17 mouse cellular contexts compared by ENCODE assay signal in genomic region chr10:22701485-22702315, GRCm38 (mm10). TPM values are rescaled to one million over a fixed set of nuclear protein-coding genes. Genes with fewer than 3 reads are reported as not detected.
DNase-seq lines count a peak whose midpoint lies in the region; ATAC-seq and TF ChIP-seq lines count a peak whose summit lies in the region.
"Had no signal": no experiment of that assay in that cellular context is flagged by ENCODE, and none has a peak within 500 bp of the region (broad histone marks: within the 10 kb centered on the region; RNA-seq: fewer than 3 reads in every experiment).

No protein-coding gene starts in this region.

- H3K27me3 ChIP-seq in forebrain, embryonic 15.5 days: no peaks in the 10 kb centered on the region
- no peaks in the 10 kb centered on the region for H3K27me3 ChIP-seq in forebrain, embryonic 10.5 days (ENCODE audit: poor library complexity, severe bottlenecking)
- no peaks in the 10 kb centered on the region for H3K27me3 ChIP-seq in midbrain, embryonic 13.5 days
- no peaks in the 10 kb centered on the region for H3K27me3 ChIP-seq in midbrain, embryonic 10.5 days (ENCODE audit: low read depth, poor library complexity, severe bottlenecking)
- no peaks in the 10 kb centered on the region for H3K27me3 ChIP-seq in stomach, postnatal 0 days (ENCODE audit: control insufficient read depth, insufficient read depth, low read length)
- H3K27me3 ChIP-seq in kidney, embryonic 15.5 days: no peaks in the 10 kb centered on the region
- H3K27me3 ChIP-seq: embryonic facial prominence, embryonic 15.5 days; midbrain, embryonic 15.5 days; neural tube, embryonic 15.5 days had no signal

- no peak for TF ChIP-seq POLR2A in embryonic fibroblast, embryonic 13.5 days (IDR thresholded peaks at IDR 0.05; ENCODE audit: low read depth, low read length)

- 65% methylated on average over 12 of the region's 12 CpGs for WGBS in forebrain, embryonic 15.5 days
- WGBS in forebrain, embryonic 10.5 days: 90% methylated on average over 12 of the region's 12 CpGs
- WGBS in midbrain, embryonic 13.5 days: 85% methylated on average over 12 of the region's 12 CpGs
- 90% methylated on average over 12 of the region's 12 CpGs for WGBS in midbrain, embryonic 10.5 days
- WGBS in stomach, postnatal 0 days: 35% methylated on average over 12 of the region's 12 CpGs
- WGBS in kidney, embryonic 15.5 days: 59% methylated on average over 12 of the region's 12 CpGs

- DNase-seq in forebrain, embryonic 10.5 days (ENCODE audit: extremely low spot score, low spot score): no peak
- no peak for DNase-seq in midbrain, embryonic 10.5 days (ENCODE audit: low spot score)
- DNase-seq in stomach, postnatal 0 days (ENCODE audit: low spot score): peak; percentile 26
- no peak for DNase-seq in heart, adult 18-20 months
- DNase-seq: gastrocnemius, postnatal 14 days; heart, postnatal 14 days; liver; right cerebral cortex, postnatal 25 days had no signal

- peak overlapping the region; percentile 49 for H3K27ac ChIP-seq in forebrain, embryonic 15.5 days (replicated peaks)
- H3K27ac ChIP-seq in forebrain, embryonic 10.5 days: no peak overlapping the region
- H3K27ac ChIP-seq in midbrain, embryonic 13.5 days: no peak overlapping the region
- H3K27ac ChIP-seq in midbrain, embryonic 10.5 days (replicated peaks): no peak overlapping the region
- peak overlapping the region; percentile 74 for H3K27ac ChIP-seq in embryonic fibroblast, embryonic 13.5 days (ENCODE audit: insufficient read depth, low read length)
- H3K27ac ChIP-seq in stomach, postnatal 0 days (replicated peaks): peak overlapping the region; percentile 3; the same call in 1 of the 2 replicates
- H3K27ac ChIP-seq in kidney, embryonic 15.5 days: no peak overlapping the region
- H3K27ac ChIP-seq: embryonic facial prominence, embryonic 15.5 days; hindbrain, postnatal 0 days; midbrain, embryonic 15.5 days; neural tube, embryonic 15.5 days had no signal

- H3K4me1 ChIP-seq in forebrain, embryonic 15.5 days: peaks cover 10% of the 10 kb centered on the region
- H3K4me1 ChIP-seq in forebrain, embryonic 10.5 days: 0 out of 2 replicates have a peak, but pooled peaks cover 4% of the 10 kb centered on the region
- peaks cover 6% of the 10 kb centered on the region; the same call in 1 of the 2 replicates for H3K4me1 ChIP-seq in midbrain, embryonic 13.5 days (replicated peaks)
- H3K4me1 ChIP-seq in midbrain, embryonic 10.5 days: 0 out of 2 replicates have a peak, but pooled peaks cover 3% of the 10 kb centered on the region
- H3K4me1 ChIP-seq in embryonic fibroblast, embryonic 13.5 days (ENCODE audit: control insufficient read depth, insufficient read depth, low read length): no peaks in the 10 kb centered on the region; the same call in none of the 2 replicates
- H3K4me1 ChIP-seq in stomach, postnatal 0 days (replicated peaks; ENCODE audit: control insufficient read depth, insufficient read depth): peaks cover 2% of the 10 kb centered on the region; the same call in 1 of the 2 replicates
- peaks cover 25% of the 10 kb centered on the region; the same call in 1 of the 2 replicates for H3K4me1 ChIP-seq in kidney, embryonic 15.5 days
- H3K4me1 ChIP-seq: midbrain, embryonic 15.5 days; neural tube, embryonic 15.5 days had no signal

- peak; percentile 41 for ATAC-seq in forebrain, embryonic 15.5 days (replicated peaks)
- ATAC-seq in midbrain, embryonic 13.5 days: 0 out of 2 replicates have a peak, but pooled peaks have one; percentile 13
- ATAC-seq in stomach, postnatal 0 days (ENCODE audit: low FRiP score, low TSS enrichment): peak; percentile 63
- ATAC-seq in kidney, embryonic 15.5 days (replicated peaks; ENCODE audit: low FRiP score): no peak
- ATAC-seq: hindbrain, postnatal 0 days; midbrain, embryonic 15.5 days had no signal

- no peak overlapping the region for H3K4me2 ChIP-seq in forebrain, embryonic 15.5 days (replicated peaks)
- H3K4me2 ChIP-seq in midbrain, embryonic 13.5 days (replicated peaks): no peak overlapping the region
- H3K4me2 ChIP-seq in stomach, postnatal 0 days (replicated peaks; ENCODE audit: low read depth): no peak overlapping the region
- no peak overlapping the region for H3K4me2 ChIP-seq in kidney, embryonic 15.5 days
- H3K4me2 ChIP-seq: embryonic facial prominence, embryonic 15.5 days; midbrain, embryonic 15.5 days; neural tube, embryonic 15.5 days had no signal

- H3K9ac ChIP-seq in forebrain, embryonic 15.5 days (replicated peaks): no peak overlapping the region
- no peak overlapping the region for H3K9ac ChIP-seq in midbrain, embryonic 13.5 days (replicated peaks)
- no peak overlapping the region for H3K9ac ChIP-seq in stomach, postnatal 0 days (ENCODE audit: low read length)
- H3K9ac ChIP-seq in kidney, embryonic 15.5 days: no peak overlapping the region
- H3K9ac ChIP-seq: embryonic facial prominence, embryonic 15.5 days; midbrain, embryonic 15.5 days; neural tube, embryonic 15.5 days had no signal

- no peaks in the 10 kb centered on the region for H3K9me3 ChIP-seq in forebrain, embryonic 15.5 days
- no peaks in the 10 kb centered on the region for H3K9me3 ChIP-seq in forebrain, embryonic 10.5 days
- no peaks in the 10 kb centered on the region for H3K9me3 ChIP-seq in midbrain, embryonic 13.5 days
- no peaks in the 10 kb centered on the region for H3K9me3 ChIP-seq in midbrain, embryonic 10.5 days (replicated peaks)
- no peaks in the 10 kb centered on the region for H3K9me3 ChIP-seq in stomach, postnatal 0 days (ENCODE audit: control insufficient read depth, low read length)
- no peaks in the 10 kb centered on the region for H3K9me3 ChIP-seq in kidney, embryonic 15.5 days (replicated peaks)
- H3K9me3 ChIP-seq: embryonic facial prominence, embryonic 15.5 days; midbrain, embryonic 15.5 days; neural tube, embryonic 15.5 days had no signal

- H3K4me3 ChIP-seq in forebrain, embryonic 15.5 days: no peak overlapping the region
- H3K4me3 ChIP-seq in forebrain, embryonic 10.5 days: no peak overlapping the region
- H3K4me3 ChIP-seq in midbrain, embryonic 13.5 days (replicated peaks): no peak overlapping the region
- no peak overlapping the region for H3K4me3 ChIP-seq in midbrain, embryonic 10.5 days
- H3K4me3 ChIP-seq in embryonic fibroblast, embryonic 13.5 days (ENCODE audit: insufficient read depth, low read length): no peak overlapping the region
- H3K4me3 ChIP-seq in stomach, postnatal 0 days (ENCODE audit: low read depth, low read length): no peak overlapping the region
- H3K4me3 ChIP-seq in kidney, embryonic 15.5 days (replicated peaks): no peak overlapping the region
- H3K4me3 ChIP-seq: embryonic facial prominence, embryonic 15.5 days; midbrain, embryonic 15.5 days; neural tube, embryonic 15.5 days had no signal

- TF ChIP-seq EP300 in stomach, postnatal 0 days (optimal IDR thresholded peaks at IDR 0.05): no peak

- TF ChIP-seq CTCF in embryonic fibroblast, embryonic 13.5 days (IDR thresholded peaks at IDR 0.05; ENCODE audit: borderline replicate concordance, insufficient read depth, low read length): no peak
- no peak for TF ChIP-seq CTCF in stomach, postnatal 0 days (IDR thresholded peaks at IDR 0.05; ENCODE audit: low read depth)

- H3K36me3 ChIP-seq in forebrain, embryonic 15.5 days: peaks cover 15% of the 10 kb centered on the region
- peaks cover 63% of the 10 kb centered on the region for H3K36me3 ChIP-seq in forebrain, embryonic 10.5 days (replicated peaks)
- H3K36me3 ChIP-seq in midbrain, embryonic 13.5 days: peaks cover 43% of the 10 kb centered on the region
- H3K36me3 ChIP-seq in midbrain, embryonic 10.5 days: peaks cover 65% of the 10 kb centered on the region
- H3K36me3 ChIP-seq in stomach, postnatal 0 days (ENCODE audit: control insufficient read depth, insufficient read depth, low read length): peaks cover 3% of the 10 kb centered on the region
- peaks cover 41% of the 10 kb centered on the region for H3K36me3 ChIP-seq in kidney, embryonic 15.5 days

RNA-seq across cellular contexts. Expression of gene Tbpl1, which starts 30.0 kb away (rescaled TPM):
- polyA plus RNA-seq in forebrain, embryonic 15.5 days (2015; fragmentation: Nextera tagmentation; extraction: Ambion mirVana): 107 and 115 TPM in 2 replicates
- 82.2 and 85.7 TPM in 2 replicates for polyA plus RNA-seq in forebrain, embryonic 10.5 days (2016; fragmentation: Nextera tagmentation; extraction: Ambion mirVana)
- polyA plus RNA-seq in midbrain, embryonic 13.5 days (2015; fragmentation: Nextera tagmentation; extraction: Ambion mirVana): 124 and 127 TPM in 2 replicates
- polyA plus RNA-seq in midbrain, embryonic 10.5 days (2016; fragmentation: Nextera tagmentation; extraction: Ambion mirVana): 102 and 107 TPM in 2 replicates
- polyA plus RNA-seq in embryonic fibroblast, embryonic 13.5 days (2011; ENCODE audit: insufficient read length, low read depth, missing spikeins): 53.2 and 54.7 TPM in 2 replicates
- polyA plus RNA-seq in stomach, postnatal 0 days (2015; fragmentation: Nextera tagmentation; extraction: Ambion mirVana): 26.7 and 30.4 TPM in 2 replicates
- 74.5 and 75.7 TPM in 2 replicates for polyA plus RNA-seq in kidney, embryonic 15.5 days (2015; fragmentation: Nextera tagmentation; extraction: Ambion mirVana)
- total RNA-seq in heart, adult 18-20 months (2021): 10 to 100 TPM; 20.1 to 20.4 TPM

RNA-seq across cellular contexts. Expression of gene Slc2a12, which starts 56.9 kb away (rescaled TPM):
- polyA plus RNA-seq in forebrain, embryonic 15.5 days (2015; fragmentation: Nextera tagmentation; extraction: Ambion mirVana): 2.8 and 4.0 TPM in 2 replicates
- polyA plus RNA-seq in forebrain, embryonic 10.5 days (2016; fragmentation: Nextera tagmentation; extraction: Ambion mirVana): 1.4 and 1.5 TPM in 2 replicates
- polyA plus RNA-seq in midbrain, embryonic 13.5 days (2015; fragmentation: Nextera tagmentation; extraction: Ambion mirVana): 3.5 and 4.2 TPM in 2 replicates
- polyA plus RNA-seq in midbrain, embryonic 10.5 days (2016; fragmentation: Nextera tagmentation; extraction: Ambion mirVana): 1.5 and 1.7 TPM in 2 replicates
- polyA plus RNA-seq in embryonic fibroblast, embryonic 13.5 days (2011; ENCODE audit: insufficient read length, low read depth, missing spikeins): 0.35 and 1.5 TPM in 2 replicates
- 0.87 and 1.0 TPM in 2 replicates for polyA plus RNA-seq in stomach, postnatal 0 days (2015; fragmentation: Nextera tagmentation; extraction: Ambion mirVana)
- polyA plus RNA-seq in kidney, embryonic 15.5 days (2015; fragmentation: Nextera tagmentation; extraction: Ambion mirVana): 1.9 and 2.9 TPM in 2 replicates
- total RNA-seq in heart, adult 18-20 months (2021): 10 to 100 TPM; 15.0 to 22.8 TPM
- polyA plus RNA-seq: C2C12 had no signal

Comparison
In these comparisons a context has a peak if more than half of its experiments do, and no peak if none do; other contexts are left out.
1. H3K27ac ChIP-seq: peak in forebrain, embryonic 15.5 days (single experiment), embryonic fibroblast, embryonic 13.5 days (single experiment) and stomach, postnatal 0 days (single experiment); none in forebrain, embryonic 10.5 days (single experiment), midbrain, embryonic 13.5 days (single experiment), midbrain, embryonic 10.5 days (single experiment) and kidney, embryonic 15.5 days (single experiment).